ENCODE assay signal across 35 mouse cellular contexts in genomic region chr6:118150128-118150527, GRCm38 (mm10). TPM values are rescaled to one million over a fixed set of nuclear protein-coding genes. Genes with fewer than 3 reads are reported as not detected.
"Had no signal": no experiment of that assay in that cellular context is flagged by ENCODE, and none has a peak within 500 bp of the region (broad histone marks: within the 10 kb centered on the region; RNA-seq: fewer than 3 reads in every experiment).

No protein-coding gene starts in this region.

- H3K4me2 ChIP-seq: heart, embryonic 12.5 days; heart, embryonic 13.5 days; heart, embryonic 15.5 days; hindbrain, embryonic 12.5 days; hindbrain, embryonic 13.5 days; hindbrain, embryonic 14.5 days; hindbrain, embryonic 15.5 days; intestine, embryonic 15.5 days; kidney, embryonic 15.5 days had no signal

- H3K36me3 ChIP-seq: heart, embryonic 12.5 days; heart, embryonic 13.5 days; heart, embryonic 15.5 days; hindbrain, embryonic 10.5 days; hindbrain, embryonic 12.5 days; hindbrain, embryonic 13.5 days; hindbrain, embryonic 15.5 days; intestine, embryonic 15.5 days; kidney, embryonic 15.5 days had no signal

- H3K9ac ChIP-seq: heart, embryonic 12.5 days; heart, embryonic 13.5 days; heart, embryonic 15.5 days; hindbrain, embryonic 12.5 days; hindbrain, embryonic 13.5 days; hindbrain, embryonic 14.5 days; hindbrain, embryonic 15.5 days; intestine, embryonic 15.5 days; kidney, embryonic 15.5 days had no signal

- H3K9me3 ChIP-seq: heart, embryonic 12.5 days; heart, embryonic 13.5 days; heart, embryonic 15.5 days; hindbrain, embryonic 10.5 days; hindbrain, embryonic 12.5 days; hindbrain, embryonic 13.5 days; hindbrain, embryonic 15.5 days; intestine, embryonic 15.5 days; kidney, embryonic 15.5 days had no signal

- DNase-seq: heart, postnatal 10 days; heart, postnatal 14 days; heart, postnatal 36 days; heart, postnatal 4 days; kidney, adult 11 months; kidney, adult 18-20 months; kidney, adult 2 months; kidney, adult 8-10 months; kidney, adult 9 months; kidney, postnatal 10 days; kidney, postnatal 14 days; kidney, postnatal 25 days; kidney, postnatal 36 days; kidney, postnatal 4 days; layer of hippocampus, adult 9-11 months; layer of hippocampus, postnatal 36 days had no signal

- H3K27me3 ChIP-seq: heart, embryonic 12.5 days; heart, embryonic 13.5 days; heart, embryonic 15.5 days; hindbrain, embryonic 12.5 days; hindbrain, embryonic 13.5 days; hindbrain, embryonic 15.5 days; intestine, embryonic 15.5 days; kidney, embryonic 15.5 days had no signal

- H3K4me1 ChIP-seq: heart, embryonic 12.5 days; heart, embryonic 13.5 days; heart, embryonic 15.5 days; hindbrain, embryonic 10.5 days; hindbrain, embryonic 12.5 days; hindbrain, embryonic 13.5 days; hindbrain, embryonic 15.5 days; intestine, embryonic 15.5 days; kidney, embryonic 15.5 days had no signal

- H3K27ac ChIP-seq: heart, embryonic 13.5 days; heart, embryonic 15.5 days; hindbrain, embryonic 10.5 days; hindbrain, embryonic 12.5 days; hindbrain, embryonic 13.5 days; hindbrain, embryonic 14.5 days; hindbrain, embryonic 15.5 days; hindbrain, postnatal 0 days; intestine, embryonic 15.5 days; kidney, embryonic 15.5 days; kidney, postnatal 0 days; layer of hippocampus, adult 2 months; left cerebral cortex, adult 2 months had no signal

- H3K4me3 ChIP-seq: heart, embryonic 12.5 days; heart, embryonic 13.5 days; heart, embryonic 15.5 days; hindbrain, embryonic 10.5 days; hindbrain, embryonic 12.5 days; hindbrain, embryonic 13.5 days; hindbrain, embryonic 15.5 days; intestine, embryonic 15.5 days; kidney, embryonic 15.5 days; layer of hippocampus, adult 2 months; left cerebral cortex, adult 2 months had no signal

- ATAC-seq: hindbrain, embryonic 16.5 days; hindbrain, postnatal 0 days; inflammation-experienced regulatory T-cells, adult 6 months; intestine, embryonic 15.5 days; intestine, embryonic 16.5 days; intestine, postnatal 0 days had no signal

RNA-seq across cellular contexts. Expression of gene Ret, which starts 47.4 kb away (rescaled TPM):
- total RNA-seq: hematopoietic stem cell, adult 5-6 weeks had no signal
